Mouse (Mus musculus) natural killer cell, adult 2 months (primary cell): ENCODE results near the gene Swsap1.

Experiments used
- DNase-seq, 2 experiments: peaks; one replicate each; pipeline ENCODE4 v3.0.0; 2022; ENCODE audit warnings: low spot score in 2 of 2

The Swsap1 gene

DNA sequence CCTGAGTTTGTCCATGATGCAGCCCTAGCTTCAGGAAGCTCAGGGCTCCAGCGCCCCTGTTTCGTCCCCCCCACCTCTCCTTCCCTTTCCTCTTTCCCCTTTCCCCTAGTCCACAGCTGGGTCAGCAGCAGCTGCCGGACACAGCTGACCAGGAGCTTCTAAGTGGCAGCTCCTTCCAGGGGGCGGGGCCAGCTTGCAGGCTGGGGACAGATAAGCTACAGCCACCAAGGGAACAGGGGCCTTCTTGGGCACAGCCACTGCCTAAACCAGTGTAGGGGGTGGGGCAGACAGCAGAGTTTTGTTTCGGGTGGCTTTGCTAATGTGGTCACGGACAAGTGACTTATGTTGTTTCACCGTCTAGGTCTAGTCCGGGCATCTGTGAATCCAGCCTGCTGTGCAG lies 7.9 kb downstream of the Swsap1 start, which contains the start of gene Epor:
TSS of gene Epor (minus strand) at position 90 of the 400 bp plus-strand sequence.
- no peak for DNase-seq

GRCm38 (mm10) chr9:21968883-21969282 lies 13.3 kb downstream of the Swsap1 start:
- no peak for DNase-seq

GRCm38 (mm10) chr9:21969304-21969703 lies 13.7 kb downstream of the Swsap1 start:
- DNase-seq: no peak

DNA sequence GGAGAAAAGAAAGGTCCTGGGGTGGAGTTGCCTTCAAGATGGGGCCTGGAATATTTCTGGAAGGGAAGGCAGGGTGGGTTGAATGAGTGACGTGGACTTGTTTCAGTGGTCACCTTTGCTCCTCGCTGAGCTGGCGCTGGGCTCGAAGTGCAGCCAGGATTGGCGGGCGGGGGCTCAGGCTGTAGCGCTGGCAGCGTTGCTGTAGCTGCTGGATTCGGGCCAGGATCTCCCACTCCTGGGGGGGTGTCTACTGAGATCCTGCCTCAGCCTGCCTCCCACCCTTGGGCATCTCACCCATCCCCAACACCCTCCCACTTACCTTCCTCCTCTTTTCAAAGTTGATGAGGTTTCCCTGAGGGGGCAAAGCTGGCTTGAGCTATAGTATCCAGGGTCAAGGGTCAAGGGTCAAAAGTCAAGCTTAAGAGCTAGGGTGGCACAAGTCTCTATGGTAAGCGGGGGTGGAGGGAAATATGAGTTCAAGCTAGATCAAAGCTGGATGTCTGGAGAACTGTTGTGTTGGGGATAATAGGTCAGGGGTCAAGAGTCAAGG lies 21.1 kb downstream of the Swsap1 start:
- DNase-seq: no peak

- no peak for DNase-seq
Observed at GRCm38 (mm10) chr9:21977331-21977730, 21.8 kb downstream of the Swsap1 start.

DNA sequence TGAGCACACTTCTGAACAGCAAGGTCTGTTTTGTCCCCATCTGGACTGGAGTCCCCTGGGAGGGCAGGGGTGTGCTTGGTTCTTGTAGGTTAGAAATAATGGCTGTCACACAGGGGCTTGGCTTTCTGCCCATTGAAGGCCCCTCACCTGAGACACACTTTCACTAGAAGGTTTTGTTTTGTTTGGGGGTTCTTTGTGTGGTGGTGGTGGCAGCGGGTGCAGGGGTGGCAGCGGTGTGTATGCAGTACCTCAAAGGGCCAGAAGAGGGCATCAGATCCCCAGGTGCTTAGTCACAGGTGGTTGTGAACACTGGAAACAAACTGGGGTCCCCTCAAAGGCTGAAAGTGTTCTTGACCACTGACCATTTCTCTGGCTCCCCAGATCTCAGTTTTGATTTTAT lies 22.4 kb downstream of the Swsap1 start:
- DNase-seq: peak; percentile 19 to 48

DNA sequence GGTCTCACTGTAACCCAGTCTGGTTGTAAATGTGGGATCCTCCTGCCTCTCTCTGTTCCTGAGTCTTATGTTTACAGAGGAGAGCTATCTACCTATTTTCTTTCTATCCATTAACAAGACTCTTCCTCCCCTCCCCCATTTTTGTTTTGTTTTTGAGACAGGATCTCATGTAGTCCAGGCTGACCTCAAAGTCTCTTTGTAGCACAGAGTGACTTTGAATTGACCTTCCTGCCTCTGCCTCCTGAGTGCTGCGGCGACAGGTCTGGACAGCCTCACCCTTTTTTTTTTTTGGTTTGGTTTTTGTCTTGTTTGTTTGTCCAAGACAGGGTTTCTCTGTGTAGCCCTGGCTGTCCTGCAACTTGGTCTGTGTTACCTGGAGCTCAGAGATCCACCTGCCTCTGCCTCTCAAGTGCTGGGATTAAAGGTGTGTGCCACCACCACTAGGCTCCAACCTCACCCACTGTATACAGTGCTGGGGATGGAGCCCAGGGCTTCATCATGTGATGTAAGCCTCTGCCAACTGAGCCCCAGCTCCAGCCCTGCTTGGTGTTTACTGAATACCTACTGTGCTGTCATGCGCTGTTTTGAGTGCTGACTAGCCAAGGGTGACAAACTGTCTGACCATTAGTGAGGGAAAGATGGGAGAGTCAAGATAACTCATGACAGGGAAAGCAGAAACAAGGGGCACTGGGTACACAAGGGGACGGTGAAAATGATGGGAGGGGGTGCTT lies 23.0 kb downstream of the Swsap1 start:
- no peak for DNase-seq

DNA sequence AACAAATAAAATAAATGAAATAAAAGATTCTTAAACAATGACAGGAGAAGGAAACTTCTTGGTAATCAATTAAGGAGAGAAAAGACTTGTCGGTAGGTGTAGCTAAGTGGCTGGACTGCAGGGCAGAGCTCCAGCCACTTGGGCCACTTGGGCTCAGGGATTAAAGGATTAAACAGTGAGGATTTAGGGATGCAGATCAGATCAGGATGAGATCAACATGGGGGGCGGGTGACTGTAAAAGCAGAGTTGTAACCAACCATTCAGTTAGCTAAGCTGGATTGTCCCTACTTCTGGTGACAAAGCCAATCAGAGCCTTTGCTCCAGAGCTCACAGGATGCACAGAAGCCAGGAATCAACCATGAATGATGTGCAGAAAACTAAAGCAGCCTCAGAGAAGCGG lies 28.4 kb downstream of the Swsap1 start:
- no peak for DNase-seq

DNA sequence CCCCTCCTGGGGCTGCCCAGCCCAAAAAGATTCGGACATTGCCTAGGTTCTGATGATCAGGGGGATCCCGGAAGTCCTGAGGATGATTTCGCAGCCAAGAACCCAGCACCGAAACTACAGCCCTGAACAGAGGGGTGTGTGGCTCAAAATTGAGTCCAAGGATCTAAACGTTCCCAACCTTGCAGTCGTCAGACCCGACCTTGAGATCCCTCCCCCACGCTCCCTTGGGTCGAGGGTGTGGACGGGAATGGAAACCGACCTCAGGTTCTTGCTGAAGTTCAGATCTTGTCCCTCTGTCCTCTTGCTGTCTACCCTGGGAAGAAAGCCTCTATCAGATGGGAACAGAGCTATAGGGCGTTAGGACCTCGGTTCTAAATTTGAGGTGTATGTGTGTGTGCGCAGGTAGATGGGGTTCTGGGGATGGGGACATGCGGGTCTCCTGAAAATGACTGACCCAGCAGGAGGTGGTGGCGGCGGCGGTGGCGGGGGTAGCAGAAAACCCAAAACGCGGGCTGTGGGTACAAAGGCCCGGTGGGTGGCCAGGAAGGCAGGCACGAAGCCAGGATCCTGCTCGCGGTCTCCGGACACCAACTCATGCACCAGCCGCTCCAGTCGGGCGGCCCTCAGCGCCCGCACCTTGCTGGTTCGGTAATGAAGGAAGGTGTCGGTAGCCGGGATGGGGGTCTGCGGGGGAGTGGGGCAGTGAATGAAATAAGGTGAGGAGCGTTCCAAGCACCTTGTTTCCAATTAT lies 32.2 kb downstream of the Swsap1 start:
- no peak for DNase-seq

DNA sequence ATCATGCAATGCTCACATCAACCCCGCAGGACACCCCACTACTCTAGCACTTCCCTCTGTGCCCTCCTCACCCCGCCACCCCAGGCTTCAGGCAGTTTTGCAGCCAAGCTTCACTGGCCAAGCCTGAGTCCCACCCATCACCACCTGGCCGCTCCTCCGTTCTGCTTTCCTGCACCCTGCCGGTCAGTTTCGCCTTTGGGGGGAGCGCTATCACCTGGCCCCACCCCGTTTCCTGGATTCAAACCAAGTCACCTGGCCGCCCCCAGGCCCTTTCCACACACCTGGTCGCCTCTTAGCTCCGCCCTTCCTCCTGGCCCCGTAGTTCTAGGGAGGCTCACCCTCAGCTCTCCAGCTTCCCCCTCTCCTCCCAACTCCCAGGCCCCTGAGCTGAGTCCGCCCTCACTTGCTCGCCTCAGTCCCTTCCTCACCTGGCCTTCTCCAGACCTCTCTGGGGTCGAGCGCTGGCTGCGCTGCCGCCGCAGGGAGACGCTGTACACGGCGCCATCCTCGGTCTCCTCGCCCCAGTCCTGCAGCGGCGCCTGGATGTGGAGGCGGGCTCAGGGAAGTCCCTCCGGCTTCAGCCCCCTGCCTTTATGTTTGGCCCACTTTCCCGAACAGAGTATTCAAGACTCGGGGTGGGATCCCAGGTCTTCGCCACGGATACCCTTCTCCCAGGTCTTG lies 33.0 kb downstream of the Swsap1 start:
- no peak for DNase-seq

- DNase-seq: no peak
Observed at GRCm38 (mm10) chr9:21989230-21990110, 33.9 kb downstream of the Swsap1 start, which contains the start of gene Rgl3. Gene Rgl3 (minus strand): TSS chr9:21989446.

GRCm38 (mm10) chr9:21992227-21992626 lies 36.7 kb downstream of the Swsap1 start:
- DNase-seq: no peak

DNA sequence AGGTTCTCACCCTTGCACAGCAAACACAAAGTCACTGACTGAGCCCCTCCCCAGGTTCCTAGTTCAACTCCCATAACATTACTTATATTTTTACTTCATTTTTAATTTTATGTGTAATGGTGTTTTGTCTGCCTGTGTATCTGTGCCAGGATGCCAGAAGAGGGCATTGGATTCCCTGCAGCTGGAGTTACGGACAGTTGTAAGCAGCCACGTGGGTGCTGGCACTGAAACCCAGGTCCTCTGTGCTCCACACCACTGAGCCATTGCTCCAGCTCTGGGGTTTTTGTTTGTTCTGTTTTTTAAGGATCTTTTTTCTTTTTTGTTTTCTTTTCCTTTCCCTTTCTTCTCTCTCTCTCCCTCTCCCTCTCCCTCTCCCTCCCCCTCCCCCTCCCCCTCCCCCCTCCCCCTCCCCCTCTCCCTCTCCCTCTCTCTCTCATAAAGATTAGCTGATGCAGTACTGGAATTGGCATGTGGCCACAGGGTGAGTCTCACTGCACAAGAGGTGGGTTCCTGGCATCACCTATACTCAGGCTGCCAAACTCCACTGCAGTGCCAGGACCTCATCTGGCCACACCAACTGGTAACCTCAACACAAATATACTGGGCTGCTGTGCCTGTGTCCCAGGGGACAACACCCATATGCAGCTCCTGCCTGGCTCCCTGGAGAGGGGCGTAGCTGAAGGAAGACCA lies 40.8 kb downstream of the Swsap1 start:
- no peak for DNase-seq

DNA sequence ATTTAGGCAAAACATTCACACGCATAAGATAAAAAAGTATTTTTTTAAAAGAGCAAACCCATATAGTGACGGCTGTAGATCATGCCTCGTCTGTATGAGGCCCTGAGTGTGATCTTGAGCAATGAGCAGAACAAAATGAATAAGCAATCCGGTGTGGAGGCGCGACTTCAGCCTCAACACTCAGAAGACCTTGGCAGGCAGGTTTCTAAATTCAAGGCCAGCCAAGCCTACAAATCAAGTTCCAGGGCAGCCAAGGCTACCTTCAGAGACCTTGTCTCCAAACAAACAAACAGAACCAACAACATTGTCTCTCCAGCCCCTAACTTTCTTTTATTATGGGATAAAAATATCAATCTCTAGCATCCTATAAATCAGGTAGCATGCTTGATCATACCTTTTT lies 44.7 kb downstream of the Swsap1 start:
- DNase-seq: no peak

GRCm38 (mm10) chr9:22001633-22002032 lies 46.1 kb downstream of the Swsap1 start:
- no peak for DNase-seq

GRCm38 (mm10) chr9:22002194-22003162 lies 46.9 kb downstream of the Swsap1 start, which contains the start of the genes Ccdc151 and Prkcsh:
Gene Ccdc151 (minus strand): TSS chr9:22002634.
Gene Prkcsh (plus strand): TSS chr9:22002806.
- peak; percentile 98 to 99 for DNase-seq

- no peak for DNase-seq
Observed at GRCm38 (mm10) chr9:22003163-22003554, 47.6 kb downstream of the Swsap1 start.

DNA sequence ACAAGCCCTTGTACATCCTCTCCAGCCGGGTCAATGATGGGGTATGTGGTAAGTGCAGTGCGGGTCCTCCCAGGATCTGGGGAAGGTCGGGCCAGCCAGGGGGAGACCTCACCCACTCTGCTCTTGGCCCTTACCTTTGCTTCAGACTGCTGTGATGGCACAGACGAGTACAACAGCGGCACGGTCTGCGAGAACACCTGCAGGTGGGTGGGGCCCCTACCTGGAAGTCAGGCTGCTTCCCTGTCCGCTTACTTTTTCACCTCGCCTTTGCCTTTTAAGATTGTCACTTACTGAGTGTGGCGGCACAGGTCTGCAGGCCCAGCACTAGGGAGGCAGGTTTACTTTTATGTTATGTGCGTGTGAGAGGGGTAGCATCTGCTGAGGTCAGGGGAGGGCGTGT lies 49.0 kb downstream of the Swsap1 start:
- DNase-seq: no peak
